Mouse (Mus musculus): Measurements from ENCODE around the gene Tril. TPM values are rescaled to one million over a fixed set of nuclear protein-coding genes. Genes with fewer than 3 reads are reported as not detected.

Gene Tril
- polyA plus RNA-seq, 1 experiment, result not detected

DNA sequence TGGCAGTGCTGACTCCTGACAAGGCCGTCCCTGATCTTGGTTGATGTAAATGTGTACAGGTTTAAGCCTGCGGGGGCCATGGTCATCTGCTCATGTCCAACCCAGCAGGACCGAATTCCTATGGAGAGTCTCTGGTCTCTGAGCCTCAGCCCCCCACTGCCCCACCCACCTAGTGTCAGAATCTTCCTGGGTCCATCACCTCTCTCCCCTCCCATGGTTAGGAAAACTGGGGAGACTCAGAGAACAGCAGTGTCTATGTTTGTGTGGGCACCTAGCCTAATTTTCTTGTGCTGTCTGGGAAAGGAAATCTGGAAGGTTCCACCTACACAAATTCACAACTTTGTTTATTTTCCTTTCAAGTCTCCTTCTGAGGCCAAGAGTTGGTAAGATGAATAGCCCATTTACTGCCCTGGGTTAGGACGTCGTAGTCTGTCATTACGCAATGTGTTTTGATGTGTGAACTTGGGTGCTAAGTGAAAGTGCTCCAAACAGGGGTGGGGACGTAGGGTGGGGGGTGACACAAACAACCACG lies 42.1 kb downstream of the Tril start:
- Histone ChIP-seq H3K9me3 (ENCODE audit: control insufficient read depth, low read length) (no peaks in the 10 kb centered on the region), H3K4me1 (ENCODE audit: control insufficient read depth) (no peaks in the 10 kb centered on the region), H3K36me3 (ENCODE audit: control insufficient read depth) (no peaks in the 10 kb centered on the region), H3K27me3 (ENCODE audit: control insufficient read depth) (no peaks in the 10 kb centered on the region), H3K4me3 (replicated peaks) (no peak overlapping the region)
- TF ChIP-seq GATA1 (IDR thresholded peaks at IDR 0.05; ENCODE audit: low read length), result no peak
- no peak for TF ChIP-seq TAL1 (IDR thresholded peaks at IDR 0.05; ENCODE audit: low read length)

GRCm38 (mm10) chr6:53768275-53768674 lies 52.4 kb downstream of the Tril start:
- TF ChIP-seq TAL1 (IDR thresholded peaks at IDR 0.05; ENCODE audit: low read length) (no peak), GATA1 (IDR thresholded peaks at IDR 0.05; ENCODE audit: low read length) (no peak)
- no peaks in the 10 kb centered on the region for H3K27me3 ChIP-seq (ENCODE audit: control insufficient read depth)
- H3K4me1 ChIP-seq (ENCODE audit: control insufficient read depth), result no peaks in the 10 kb centered on the region
- H3K36me3 ChIP-seq (ENCODE audit: control insufficient read depth), result no peaks in the 10 kb centered on the region
- H3K4me3 ChIP-seq (replicated peaks), result no peak overlapping the region
- H3K9me3 ChIP-seq (ENCODE audit: control insufficient read depth, low read length), result no peaks in the 10 kb centered on the region

DNA sequence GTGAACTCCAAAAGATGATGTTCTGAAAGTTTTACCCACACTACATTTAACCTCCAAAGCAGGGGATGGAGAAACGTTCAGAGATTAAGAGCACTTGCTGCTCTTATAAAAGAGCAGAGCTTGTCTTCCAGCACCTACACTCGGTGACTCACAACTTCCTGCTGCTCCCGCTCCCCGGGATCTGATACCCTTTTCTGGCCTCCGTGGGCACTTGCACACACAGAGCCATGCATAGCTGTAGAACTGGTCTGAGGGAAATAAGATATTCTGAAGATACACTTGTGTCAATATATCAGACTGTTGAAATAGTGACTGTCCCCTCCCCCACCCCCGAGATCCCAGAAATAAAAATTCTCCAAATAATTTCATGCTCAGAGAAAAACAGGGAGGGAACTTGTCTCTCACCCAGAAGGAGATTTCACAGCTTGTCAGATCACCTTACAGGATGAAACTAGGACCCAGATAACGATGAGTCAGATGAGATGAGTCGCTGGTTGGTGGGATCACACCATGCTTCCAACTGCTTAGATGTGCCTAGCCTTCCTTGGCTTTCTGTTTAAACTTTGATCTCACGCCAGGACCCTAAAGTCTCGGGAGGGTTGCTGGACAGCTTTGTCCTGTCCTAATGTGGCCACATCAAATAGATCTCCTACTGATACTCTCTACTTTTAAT lies 54.3 kb downstream of the Tril start:
- no peak for TF ChIP-seq TAL1 (IDR thresholded peaks at IDR 0.05; ENCODE audit: low read length)
- no peak for TF ChIP-seq GATA1 (IDR thresholded peaks at IDR 0.05; ENCODE audit: low read length)
- Histone ChIP-seq H3K4me1 (ENCODE audit: control insufficient read depth) (no peaks in the 10 kb centered on the region), H3K4me3 (replicated peaks) (no peak overlapping the region), H3K9me3 (ENCODE audit: control insufficient read depth, low read length) (no peaks in the 10 kb centered on the region), H3K27me3 (ENCODE audit: control insufficient read depth) (no peaks in the 10 kb centered on the region), H3K36me3 (ENCODE audit: control insufficient read depth) (no peaks in the 10 kb centered on the region)

DNA sequence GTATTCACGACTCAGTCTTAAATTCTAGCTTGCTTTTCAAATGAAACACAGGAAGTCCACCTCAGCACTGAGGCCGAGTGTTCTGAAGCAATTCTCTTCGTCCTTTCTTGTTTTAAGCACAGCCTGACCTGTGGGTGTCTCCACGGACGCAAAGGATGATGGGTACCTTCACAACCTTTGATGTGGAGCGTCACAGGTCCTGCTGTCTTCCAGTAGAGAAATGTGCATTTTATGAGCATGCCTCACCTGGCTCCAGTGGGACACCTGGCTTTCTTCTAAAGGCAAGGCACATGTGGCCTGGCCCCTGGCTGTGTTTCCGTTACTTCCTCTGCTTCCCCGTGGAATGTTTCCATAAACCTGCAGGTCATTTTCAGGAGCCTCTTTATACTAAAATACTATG lies 54.9 kb downstream of the Tril start:
- no peak for TF ChIP-seq GATA1 (IDR thresholded peaks at IDR 0.05; ENCODE audit: low read length)
- Histone ChIP-seq H3K4me3 (replicated peaks) (no peak overlapping the region), H3K4me1 (ENCODE audit: control insufficient read depth) (no peaks in the 10 kb centered on the region), H3K9me3 (ENCODE audit: control insufficient read depth, low read length) (no peaks in the 10 kb centered on the region), H3K36me3 (ENCODE audit: control insufficient read depth) (no peaks in the 10 kb centered on the region), H3K27me3 (ENCODE audit: control insufficient read depth) (no peaks in the 10 kb centered on the region)

Other genes starting within 250 kb of the Tril start
- not detected in 2 replicates for gene Cpvl, start 157.8 kb upstream of the Tril start, polyA plus RNA-seq (2012)
- not detected in 2 replicates for gene Chn2, start 218.7 kb upstream of the Tril start, polyA plus RNA-seq (2012)

All from erythroblast, embryonic 14.5 days (primary cell).